Mouse (Mus musculus): Measurements from ENCODE around the gene Urb1. TPM values are rescaled to one million over a fixed set of nuclear protein-coding genes. Genes with fewer than 3 reads are reported as not detected.

The Urb1 gene
- polyA plus RNA-seq (2015; fragmentation: Nextera tagmentation; extraction: Ambion mirVana): 2.0 and 2.7 TPM in 2 replicates

GRCm38 (mm10) chr16:90809975-90810715 lies at the start of gene Urb1:
TSS of gene Urb1 (minus strand) at chr16:90810413.

DNA sequence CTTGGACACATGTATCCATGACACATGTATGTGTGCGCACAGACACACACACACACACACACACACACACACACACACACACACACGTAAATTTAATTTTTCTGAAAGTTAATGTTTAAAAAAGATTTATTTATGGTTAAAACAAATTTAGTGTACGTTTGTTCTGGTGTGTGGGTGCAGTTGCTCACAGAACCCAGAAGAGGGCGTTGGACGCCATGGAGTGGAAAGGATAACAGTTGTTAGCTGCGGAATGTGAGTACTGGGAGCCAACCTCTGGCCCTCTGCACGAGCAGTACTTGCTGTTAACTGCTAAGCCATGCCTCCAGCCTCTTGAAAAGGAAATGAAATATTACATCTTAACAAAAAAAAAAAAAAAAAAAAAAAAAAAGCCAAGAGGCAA lies 16.2 kb upstream of the Urb1 start, which contains the start of gene Eva1c:
Gene Eva1c, plus strand, starts transcription at position 263 of the 400 bp plus-strand sequence.

DNA sequence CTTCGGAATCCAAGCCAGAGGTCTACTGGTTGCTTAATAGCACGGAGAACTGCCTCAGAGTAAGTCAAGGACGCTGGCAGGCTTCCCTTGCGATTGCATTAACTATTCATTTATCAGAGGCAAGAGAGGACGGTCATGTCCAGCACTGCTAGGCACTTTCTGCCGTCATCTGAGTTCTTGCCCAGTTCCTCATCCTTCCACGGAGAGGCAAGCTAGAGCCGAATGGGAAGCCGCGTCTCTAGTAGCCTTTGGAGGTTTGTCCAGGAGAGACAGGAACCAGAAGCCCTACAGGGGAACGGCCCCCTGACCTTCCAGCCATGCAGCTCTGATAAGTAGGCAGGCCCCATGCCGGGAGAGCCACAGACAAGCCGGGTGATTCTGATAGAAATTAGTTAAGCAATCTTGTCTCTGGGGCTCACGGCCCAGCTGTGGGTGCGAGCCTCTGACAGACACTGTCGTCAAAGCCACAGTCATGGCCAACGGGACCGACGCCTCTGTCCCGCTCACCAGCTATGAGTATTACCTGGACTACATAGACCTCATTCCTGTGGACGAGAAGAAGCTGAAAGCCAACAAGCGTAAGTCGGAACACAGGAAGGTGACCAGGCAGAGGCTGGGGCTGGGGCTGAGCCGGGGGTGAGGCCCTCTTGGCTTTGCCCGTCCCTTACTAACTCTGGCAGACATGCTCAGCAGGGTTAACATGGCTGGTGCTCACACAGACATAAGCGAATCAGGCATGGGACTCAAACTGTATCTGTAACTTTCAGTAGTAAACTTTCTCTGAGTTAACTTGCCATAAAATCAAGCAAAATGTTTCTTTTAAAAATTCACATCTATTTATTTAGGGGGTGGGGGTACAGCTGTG lies 71.9 kb downstream of the Urb1 start, which contains the start of gene Mrap:
Gene Mrap, plus strand, starts transcription at position 116 of the 865 bp plus-strand sequence.

GRCm38 (mm10) chr16:90727233-90728115 lies 82.7 kb downstream of the Urb1 start, which contains the start of gene Mis18a:
TSS of gene Mis18a (minus strand) at chr16:90727404.

Other genes with a start within 250 kb of the Urb1 start
- gene Mis18a, start 83.0 kb downstream of the Urb1 start, polyA plus RNA-seq (2015; fragmentation: Nextera tagmentation; extraction: Ambion mirVana): 11.1 and 17.1 TPM in 2 replicates
- 4.3 and 39.0 TPM in 2 replicates for gene Mrap, start 72.2 kb downstream of the Urb1 start, polyA plus RNA-seq (2015; fragmentation: Nextera tagmentation; extraction: Ambion mirVana)
- 0.55 and 0.63 TPM in 2 replicates for gene Eva1c, start 16.3 kb upstream of the Urb1 start, polyA plus RNA-seq (2015; fragmentation: Nextera tagmentation; extraction: Ambion mirVana)
- 23.9 and 27.1 TPM in 2 replicates for gene Cfap298, start 124.7 kb upstream of the Urb1 start, polyA plus RNA-seq (2015; fragmentation: Nextera tagmentation; extraction: Ambion mirVana)
- gene Synj1, start 200.9 kb upstream of the Urb1 start, polyA plus RNA-seq (2015; fragmentation: Nextera tagmentation; extraction: Ambion mirVana): 4.3 and 4.9 TPM in 2 replicates
- gene Paxbp1, start 234.1 kb upstream of the Urb1 start, polyA plus RNA-seq (2015; fragmentation: Nextera tagmentation; extraction: Ambion mirVana): 16.3 and 17.2 TPM in 2 replicates

Measured in skeletal muscle tissue, postnatal 0 days (tissue).